Mouse (Mus musculus) limb, embryonic 10.5 days (tissue): ENCODE data around the gene Mrps15. TPM values are rescaled to one million over a fixed set of nuclear protein-coding genes. Genes with fewer than 3 reads are reported as not detected.

Experiments
- DNase-seq: peaks from one replicate; pipeline ENCODE4 v3.0.0-alpha.2; 2017; ENCODE audit warnings: low spot score
- H3K27ac ChIP-seq: fragments of 300-500 bp; sonication (generic); 2 replicates; pipeline ENCODE4 v1.5.1; 2016; ENCODE audit warnings: mild to moderate bottlenecking
- H3K27me3 ChIP-seq: fragments of 300-500 bp; sonication (generic); 2 replicates; pipeline ENCODE4 v1.6.1; 2016; ENCODE audit warnings: low read depth, mild to moderate bottlenecking; ENCODE audit not compliant: poor library complexity, severe bottlenecking
- H3K36me3 ChIP-seq: fragments of 300-500 bp; sonication (generic); 2 replicates; pipeline ENCODE4 v1.6.1; 2016; ENCODE audit warnings: mild to moderate bottlenecking, moderate library complexity
- H3K4me1 ChIP-seq: fragments of 300-500 bp; sonication (generic); 2 replicates; pipeline ENCODE4 v1.6.1; 2016
- H3K4me3 ChIP-seq: fragments of 300-500 bp; sonication (generic); 2 replicates; pipeline ENCODE4 v1.5.1; 2016; ENCODE audit warnings: mild to moderate bottlenecking, moderate library complexity
- H3K9me3 ChIP-seq: fragments of 300-500 bp; sonication (generic); replicated peaks from 2 replicates; pipeline ENCODE4 v1.6.1; 2016; ENCODE audit warnings: mild to moderate bottlenecking
- WGBS: fragments of 180-500 bp; shearing (Covaris S2); methylation state at CpG from one replicate; pipeline ENCODE4 v1.1.7; 2016; 5-methylcytosine and 5-hydroxymethylcytosine counted together
- polyA plus RNA-seq: library from polyadenylated mRNA; unstranded; fragments of >200 nt; fragmentation: Nextera tagmentation; extraction: Ambion mirVana; gene quantifications from 2 replicates; pipeline ENCODE4 v1.2.1, GENCODE M21; 2016

Mrps15 gene
- polyA plus RNA-seq, 1 experiment from 2014 or later: 150 TPM

DNA sequence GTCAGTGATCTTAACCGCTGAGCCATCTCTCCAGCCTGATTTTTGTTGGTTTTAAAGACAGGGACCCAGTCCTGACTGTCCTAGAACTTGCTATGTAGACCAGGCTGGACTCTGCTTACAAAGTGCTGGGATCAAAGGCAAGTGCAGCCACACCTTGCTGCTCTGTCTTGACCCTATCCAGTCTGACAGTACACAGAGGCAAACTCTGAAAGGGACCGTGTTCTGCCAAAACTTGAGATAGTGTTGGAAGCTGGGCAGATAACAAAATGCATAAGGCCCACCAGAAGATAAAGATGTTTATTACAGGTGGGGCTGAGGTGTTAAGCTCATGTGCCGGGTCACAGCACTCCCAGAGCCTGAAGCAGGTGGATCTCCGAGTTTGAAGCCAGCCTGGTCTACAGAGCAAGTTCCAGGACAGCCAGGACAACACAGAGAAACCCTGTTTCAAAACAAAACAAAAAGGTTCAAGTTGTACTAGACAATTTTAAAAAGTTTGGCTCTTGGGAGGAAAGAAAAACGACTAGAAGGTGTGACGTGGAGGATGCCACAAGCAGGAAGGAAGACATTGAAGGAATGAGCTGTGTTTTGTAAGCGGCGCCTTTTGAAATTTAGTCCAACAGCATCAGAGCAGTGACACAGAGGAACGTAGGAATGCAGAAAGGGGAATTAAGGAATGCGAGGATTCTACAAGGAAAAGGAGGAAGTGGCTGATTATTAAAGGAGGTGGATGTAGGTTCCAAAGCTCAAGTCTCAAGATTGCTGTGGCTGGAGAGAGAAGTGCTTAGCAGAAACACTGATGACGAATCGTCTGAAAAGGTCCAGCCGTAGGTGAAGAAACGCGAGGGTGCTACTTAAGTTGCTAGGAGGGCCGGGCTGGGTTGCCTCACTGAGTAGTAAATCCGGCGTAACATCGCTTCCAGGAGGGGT, 10.7 kb downstream of the Mrps15 start:
- WGBS: 16% methylated on average over 19 of the region's 19 CpGs
- Histone ChIP-seq H3K27me3 (no peaks in the 10 kb centered on the region), H3K36me3 (peaks cover 42% of the 10 kb centered on the region), H3K27ac (peak overlapping the region; percentile 81), H3K4me1 (peaks cover 18% of the 10 kb centered on the region), H3K4me3 (peak overlapping the region; percentile 83), H3K9me3 (no peaks in the 10 kb centered on the region)
- DNase-seq: no peak

- no peaks in the 10 kb centered on the region for H3K27me3 ChIP-seq
- H3K36me3 ChIP-seq: peaks cover 33% of the 10 kb centered on the region
- peak within 1 kb of the TSS; percentile 81 for H3K27ac ChIP-seq
- DNase-seq: peak; percentile 94
- peak within 1 kb of the TSS; percentile 83 for H3K4me3 ChIP-seq
- H3K4me1 ChIP-seq: peaks cover 18% of the 10 kb centered on the region
- WGBS: 1% methylated on average over 57 of the region's 57 CpGs
- no peaks in the 10 kb centered on the region for H3K9me3 ChIP-seq
These were observed 11.6 kb downstream of the Mrps15 start, which contains the start of gene Oscp1 for GRCm38 (mm10) chr4:126058134-126058996. Gene Oscp1 (plus strand): TSS chr4:126058565.

DNA sequence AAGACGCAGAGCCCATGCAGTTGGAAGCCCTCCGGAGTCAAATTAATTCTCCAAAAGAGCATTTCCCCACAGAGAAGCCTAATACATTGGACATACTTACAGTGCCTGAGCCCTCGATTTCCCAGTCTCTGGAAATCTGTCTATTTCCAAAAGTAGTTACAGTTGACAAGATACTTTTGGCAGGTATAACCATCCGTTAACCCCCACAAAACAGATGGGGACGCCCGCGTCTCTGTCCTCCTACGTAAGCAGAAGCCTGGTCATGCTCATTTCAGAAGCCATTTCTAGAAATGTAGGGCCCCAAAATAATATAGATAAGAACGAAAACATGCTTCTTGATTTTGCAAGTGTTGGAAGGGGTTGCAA, 12.3 kb downstream of the Mrps15 start:
- no peaks in the 10 kb centered on the region for H3K9me3 ChIP-seq
- no peaks in the 10 kb centered on the region for H3K27me3 ChIP-seq
- H3K4me3 ChIP-seq: peak overlapping the region; percentile 83
- WGBS: 49% methylated on average over 9 of the region's 9 CpGs
- H3K4me1 ChIP-seq: peaks cover 18% of the 10 kb centered on the region
- peak overlapping the region; percentile 81 for H3K27ac ChIP-seq
- peaks cover 27% of the 10 kb centered on the region for H3K36me3 ChIP-seq
- DNase-seq: no peak

- DNase-seq: no peak
- WGBS: 48% methylated on average over 1 of the region's 1 CpGs
- no peak overlapping the region for H3K4me3 ChIP-seq
- no peaks in the 10 kb centered on the region for H3K27me3 ChIP-seq
- peaks cover 10% of the 10 kb centered on the region for H3K4me1 ChIP-seq
- no peaks in the 10 kb centered on the region for H3K9me3 ChIP-seq
- H3K36me3 ChIP-seq: no peaks in the 10 kb centered on the region
- no peak overlapping the region for H3K27ac ChIP-seq
These were observed 16.1 kb downstream of the Mrps15 start for GRCm38 (mm10) chr4:126062856-126063255.

DNA sequence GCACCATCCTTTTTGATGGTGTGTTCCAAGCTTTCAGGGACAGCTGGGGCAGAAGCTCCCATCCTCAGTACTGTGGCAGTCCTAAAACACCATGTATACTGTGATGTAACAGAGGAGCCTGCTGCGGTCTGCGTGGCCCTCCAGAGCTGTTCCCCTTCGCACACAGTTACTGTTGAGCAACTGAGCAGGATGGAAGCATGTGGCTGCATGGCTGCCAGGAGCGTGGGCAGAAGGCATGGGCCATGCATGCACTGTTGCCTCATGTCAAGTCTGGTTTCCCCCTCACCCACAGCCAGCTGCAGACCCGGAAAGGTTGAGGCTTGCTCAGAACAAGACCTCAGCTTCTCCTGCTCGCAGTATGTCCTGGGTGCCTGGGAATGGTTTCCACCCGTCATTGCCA, 18.5 kb downstream of the Mrps15 start:
- no peak overlapping the region for H3K4me3 ChIP-seq
- no peaks in the 10 kb centered on the region for H3K9me3 ChIP-seq
- DNase-seq: no peak
- no peaks in the 10 kb centered on the region for H3K4me1 ChIP-seq
- 93% methylated on average over 7 of the region's 7 CpGs for WGBS
- no peaks in the 10 kb centered on the region for H3K36me3 ChIP-seq
- no peaks in the 10 kb centered on the region for H3K27me3 ChIP-seq
- H3K27ac ChIP-seq: no peak overlapping the region

- Histone ChIP-seq H3K4me3 (no peak overlapping the region), H3K27ac (no peak overlapping the region), H3K9me3 (no peaks in the 10 kb centered on the region), H3K27me3 (no peaks in the 10 kb centered on the region), H3K36me3 (no peaks in the 10 kb centered on the region), H3K4me1 (no peaks in the 10 kb centered on the region)
- 72% methylated on average over 15 of the region's 15 CpGs for WGBS
- DNase-seq: no peak
These were observed 20.8 kb downstream of the Mrps15 start for GRCm38 (mm10) chr4:126067401-126068077.

GRCm38 (mm10) chr4:126068842-126069241, 22.1 kb downstream of the Mrps15 start:
- WGBS: 85% methylated on average over 6 of the region's 6 CpGs
- H3K4me1 ChIP-seq: no peaks in the 10 kb centered on the region
- no peaks in the 10 kb centered on the region for H3K36me3 ChIP-seq
- no peak overlapping the region for H3K27ac ChIP-seq
- H3K27me3 ChIP-seq: no peaks in the 10 kb centered on the region
- H3K9me3 ChIP-seq: no peaks in the 10 kb centered on the region
- DNase-seq: no peak
- H3K4me3 ChIP-seq: no peak overlapping the region

DNA sequence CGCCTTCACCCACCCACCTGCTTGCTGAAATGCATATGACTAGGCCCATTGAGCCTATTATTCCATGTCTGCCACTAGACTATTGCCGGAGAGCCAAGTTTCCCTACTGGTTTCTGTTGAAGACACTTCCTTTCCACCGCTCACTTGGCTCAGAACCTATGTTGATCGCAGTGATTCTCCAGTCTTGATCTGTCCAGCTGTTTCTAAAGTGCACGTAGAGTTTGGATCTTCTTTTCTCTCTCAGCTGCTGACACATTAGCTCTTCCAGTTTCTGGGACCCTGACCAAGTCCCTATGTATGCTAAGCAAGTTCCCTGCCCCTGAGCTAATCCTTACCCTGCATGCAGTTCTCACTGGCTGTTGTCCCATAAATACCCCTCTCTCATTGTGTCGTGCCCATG, 31.1 kb downstream of the Mrps15 start:
- peaks cover 6% of the 10 kb centered on the region; the same call in 1 of the 2 replicates for H3K36me3 ChIP-seq
- H3K9me3 ChIP-seq: no peaks in the 10 kb centered on the region
- no peaks in the 10 kb centered on the region; the same call in 1 of the 2 replicates for H3K4me1 ChIP-seq
- no peak overlapping the region for H3K4me3 ChIP-seq
- DNase-seq: no peak
- no peak overlapping the region for H3K27ac ChIP-seq
- H3K27me3 ChIP-seq: no peaks in the 10 kb centered on the region
- 80% methylated on average over 6 of the region's 6 CpGs for WGBS

DNA sequence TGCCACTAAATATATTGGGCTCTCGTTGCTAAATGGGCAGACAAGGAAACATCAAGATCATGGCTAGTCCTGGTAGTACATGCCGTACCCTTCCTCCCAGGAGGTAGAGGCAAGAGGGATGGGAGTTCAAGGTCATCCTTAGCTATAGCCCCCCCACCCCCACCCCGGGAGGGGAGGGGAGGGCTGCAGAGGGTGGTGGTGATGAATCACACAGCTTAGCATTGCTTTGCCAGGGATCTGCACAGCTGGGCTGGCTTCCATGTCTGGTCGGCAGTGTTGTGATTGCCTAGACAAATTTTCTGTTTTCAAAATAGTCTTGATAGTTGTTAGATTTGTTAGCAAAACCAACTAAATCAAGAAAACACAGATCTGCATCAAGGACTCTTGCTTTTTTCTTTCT, 32.5 kb downstream of the Mrps15 start:
- no peak overlapping the region for H3K4me3 ChIP-seq
- peaks cover 6% of the 10 kb centered on the region; the same call in 1 of the 2 replicates for H3K36me3 ChIP-seq
- no peaks in the 10 kb centered on the region for H3K9me3 ChIP-seq
- WGBS: 85% methylated on average over 4 of the region's 4 CpGs
- no peak overlapping the region for H3K27ac ChIP-seq
- no peaks in the 10 kb centered on the region for H3K27me3 ChIP-seq
- DNase-seq: no peak
- no peaks in the 10 kb centered on the region; the same call in 1 of the 2 replicates for H3K4me1 ChIP-seq

DNA sequence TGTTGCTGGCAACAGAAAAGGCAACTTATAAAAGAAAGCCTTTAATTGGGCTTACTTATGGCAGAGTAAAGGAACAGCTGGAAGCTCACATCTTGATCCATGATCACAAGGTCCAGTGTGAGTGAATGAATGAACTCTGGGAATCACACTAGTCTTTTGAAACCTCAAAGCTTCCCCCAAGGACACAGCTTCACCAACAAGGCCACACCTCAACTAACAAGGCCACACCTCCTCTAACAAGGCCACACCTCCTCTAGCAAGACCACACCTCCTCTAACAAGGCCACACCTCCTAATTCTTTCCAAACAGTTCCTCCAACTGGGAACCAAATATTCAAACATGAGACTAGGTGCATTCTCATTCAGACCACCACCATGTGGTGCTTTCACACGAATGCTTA, 34.9 kb downstream of the Mrps15 start:
- WGBS: 86% methylated on average over 1 of the region's 1 CpGs
- Histone ChIP-seq H3K27me3 (no peaks in the 10 kb centered on the region), H3K4me1 (peaks cover 5% of the 10 kb centered on the region), H3K36me3 (peaks cover 6% of the 10 kb centered on the region; the same call in 1 of the 2 replicates), H3K27ac (no peak overlapping the region), H3K4me3 (no peak overlapping the region), H3K9me3 (no peaks in the 10 kb centered on the region)
- DNase-seq: no peak

- peaks cover 6% of the 10 kb centered on the region; the same call in 1 of the 2 replicates for H3K36me3 ChIP-seq
- no peaks in the 10 kb centered on the region for H3K27me3 ChIP-seq
- H3K9me3 ChIP-seq: no peaks in the 10 kb centered on the region
- WGBS: 93% methylated on average over 9 of the region's 9 CpGs
- no peak for DNase-seq
- no peak overlapping the region for H3K27ac ChIP-seq
- H3K4me1 ChIP-seq: peaks cover 5% of the 10 kb centered on the region
- H3K4me3 ChIP-seq: no peak overlapping the region
These were observed 36.3 kb downstream of the Mrps15 start for GRCm38 (mm10) chr4:126083021-126083420.

- no peak for DNase-seq
- Histone ChIP-seq H3K27me3 (no peaks in the 10 kb centered on the region), H3K4me3 (no peak overlapping the region), H3K27ac (no peak overlapping the region), H3K9me3 (no peaks in the 10 kb centered on the region), H3K36me3 (peaks cover 6% of the 10 kb centered on the region; the same call in 1 of the 2 replicates), H3K4me1 (peaks cover 5% of the 10 kb centered on the region)
- WGBS: 66% methylated on average over 8 of the region's 8 CpGs
These were observed 37.7 kb downstream of the Mrps15 start for GRCm38 (mm10) chr4:126084382-126084781.
